Mouse (Mus musculus) adrenal gland, postnatal 25 days (tissue): ENCODE results near the gene Lpar3. TPM values are rescaled to one million over a fixed set of nuclear protein-coding genes. Genes with fewer than 3 reads are reported as not detected.

ENCODE experiments used
- DNase-seq: peaks from one replicate; pipeline ENCODE4 v3.0.0; 2021; ENCODE audit warnings: mixed read lengths
- total RNA-seq: library from RNA; stranded (reverse); gene quantifications from 2 replicates; pipeline ENCODE4 v1.2.3, GENCODE M21; 2021

The Lpar3 gene
- total RNA-seq, 1 experiment from 2014 or later: 0.39 TPM

DNA sequence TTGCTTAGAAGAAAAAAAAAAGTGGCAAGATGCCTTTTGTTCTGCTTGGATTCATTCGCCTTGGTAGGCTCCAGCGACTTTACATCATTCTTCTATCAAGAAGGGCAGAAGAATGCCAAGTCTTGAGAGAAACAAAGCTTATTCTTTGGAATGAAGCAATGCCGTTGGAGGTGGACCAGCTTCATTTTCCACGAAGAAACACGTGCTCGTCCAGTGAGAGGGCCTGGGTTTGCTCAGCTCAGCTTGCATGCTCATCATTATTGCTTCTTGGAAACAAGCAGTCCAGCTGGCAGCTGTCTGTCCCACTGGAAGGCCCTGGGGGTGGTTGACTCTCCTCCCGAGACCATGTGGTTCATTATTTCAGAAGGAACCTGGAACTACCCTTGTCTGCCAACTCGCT is 94.7 kb downstream of the Lpar3 start:
- DNase-seq: no peak

DNA sequence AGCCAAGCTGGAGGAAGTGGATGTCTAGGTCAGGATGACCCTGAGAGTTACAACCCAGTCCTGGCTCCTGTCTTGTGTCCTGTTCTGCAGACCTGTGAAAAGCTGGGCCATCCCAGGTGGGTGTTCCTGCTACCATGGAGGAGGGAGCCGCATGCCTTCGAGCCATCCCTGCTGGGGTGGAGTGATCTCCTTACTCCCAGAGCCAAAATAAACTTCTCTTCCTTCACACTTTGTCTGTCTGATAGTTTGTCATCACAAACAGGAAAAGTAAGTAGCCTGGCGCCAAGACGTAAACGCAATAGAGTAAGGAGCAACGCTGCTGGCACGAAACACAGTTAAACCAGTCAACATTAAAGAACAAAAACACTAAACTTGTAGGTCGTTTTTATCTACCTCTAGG is 95.5 kb downstream of the Lpar3 start:
- DNase-seq: no peak

DNA sequence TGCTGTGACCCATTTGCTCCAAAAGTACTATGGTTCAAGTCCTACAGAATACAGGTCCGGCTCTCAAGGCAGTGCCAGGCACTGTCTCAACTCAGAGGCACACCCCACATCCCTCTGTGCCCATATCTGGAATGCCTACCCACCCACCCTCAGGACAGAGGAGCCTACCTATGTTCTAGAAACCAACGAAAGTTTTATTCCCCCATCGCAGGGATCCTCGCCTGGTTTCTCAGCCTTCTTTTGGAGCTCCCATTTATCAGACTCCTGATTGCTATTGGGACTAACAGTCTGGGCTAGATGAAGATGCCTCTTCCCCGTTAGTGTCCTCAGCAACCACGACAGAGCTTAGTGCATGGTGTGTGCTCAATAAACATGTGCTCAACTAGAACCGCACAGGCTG is 96.6 kb downstream of the Lpar3 start:
- no peak for DNase-seq

DNA sequence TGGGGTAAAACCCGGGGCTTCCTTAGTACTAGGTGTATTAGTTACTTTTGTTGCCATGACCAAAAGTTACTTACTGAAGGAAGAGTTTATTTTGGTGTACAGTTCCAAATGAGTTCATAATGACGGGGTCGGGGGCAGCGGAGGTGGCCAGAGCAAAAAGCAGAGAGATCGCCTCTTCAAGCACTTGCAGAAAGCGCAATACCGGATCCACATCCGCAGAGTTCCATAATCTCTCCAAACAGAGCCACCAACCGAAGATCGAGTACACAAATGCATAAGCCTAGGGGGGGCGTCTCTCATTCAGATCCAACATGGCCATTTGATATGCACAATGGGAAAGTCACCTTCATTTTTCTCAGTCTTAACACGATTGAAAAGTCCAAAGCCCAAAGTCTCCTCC is 97.1 kb downstream of the Lpar3 start:
- DNase-seq: no peak

DNA sequence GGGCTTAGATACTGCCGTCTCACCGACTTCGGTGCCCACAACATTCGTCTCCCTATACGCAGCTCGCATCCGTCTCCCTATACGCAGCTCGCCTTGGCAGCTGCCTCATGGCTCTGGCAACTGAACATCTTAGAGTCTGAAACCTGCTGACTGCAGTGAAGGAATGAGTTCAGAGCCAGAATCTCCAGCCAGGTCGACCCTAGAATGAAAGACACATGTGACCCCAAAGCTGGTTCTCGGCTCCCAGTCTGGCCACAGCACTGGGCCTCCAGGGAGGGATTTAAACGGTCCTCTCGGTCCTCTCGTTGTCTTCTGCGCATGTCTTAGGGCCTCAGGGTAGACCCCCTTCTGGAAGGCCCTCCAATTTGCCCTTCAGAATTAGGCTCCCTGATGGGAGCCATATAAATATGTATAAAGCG is 97.8 kb downstream of the Lpar3 start:
- no peak for DNase-seq

DNA sequence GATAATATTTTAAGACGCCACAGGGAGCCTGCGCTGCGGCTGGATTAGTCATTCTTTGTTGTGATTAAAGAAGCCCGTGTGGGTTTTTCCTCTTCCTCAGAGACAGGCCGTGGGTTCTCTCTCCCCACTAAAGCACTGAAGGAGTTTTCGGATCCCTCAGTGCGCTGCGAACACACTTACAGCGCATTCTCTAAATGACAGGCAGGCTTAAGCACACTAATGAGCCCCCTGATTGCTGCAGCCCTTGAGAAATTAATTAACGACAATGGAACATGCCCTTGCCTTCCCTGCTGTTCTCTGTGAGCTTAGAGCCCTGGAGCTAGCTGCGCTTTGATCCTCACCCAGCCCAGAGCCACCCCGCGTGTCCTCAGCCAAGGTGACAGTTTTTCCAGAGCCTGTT is 98.2 kb downstream of the Lpar3 start:
- no peak for DNase-seq

DNA sequence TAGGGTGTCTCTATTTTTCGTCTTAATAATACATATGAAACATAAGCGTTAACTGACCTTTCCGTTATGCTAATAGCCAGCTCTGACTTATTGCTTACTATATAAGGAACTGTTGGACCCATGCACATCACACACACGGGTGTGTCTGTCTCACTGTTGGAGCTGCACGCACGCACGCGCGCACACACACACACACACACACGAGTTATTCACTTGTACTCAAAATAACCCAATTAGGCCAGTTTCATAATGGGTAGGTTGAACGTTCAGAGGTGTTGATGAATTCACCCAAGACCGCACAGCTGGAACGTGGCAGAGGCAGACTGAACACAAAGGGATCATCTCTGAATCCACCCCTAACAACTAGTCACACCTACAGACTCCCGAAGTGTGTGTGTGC is 98.7 kb downstream of the Lpar3 start:
- DNase-seq: no peak

DNA sequence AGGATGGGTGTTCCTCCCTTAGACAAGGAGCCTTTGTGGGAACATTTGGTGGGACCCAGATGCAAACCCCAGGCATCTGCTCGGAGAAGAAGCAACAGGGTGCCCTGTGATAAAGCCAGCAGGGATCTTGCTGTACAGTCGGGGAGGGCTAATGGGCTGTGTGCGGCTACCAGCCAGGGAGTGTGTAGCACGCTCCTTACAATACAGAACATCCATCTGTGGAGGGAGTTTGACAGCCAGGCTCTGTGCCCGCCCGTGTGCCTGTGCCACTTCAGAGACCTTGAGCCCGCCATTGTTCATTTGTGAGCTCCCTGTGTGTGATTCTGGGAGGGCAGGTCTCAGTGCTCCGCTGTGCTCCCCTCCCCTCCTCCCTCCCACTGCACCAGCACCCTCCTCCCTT is 104.2 kb downstream of the Lpar3 start:
- no peak for DNase-seq

DNA sequence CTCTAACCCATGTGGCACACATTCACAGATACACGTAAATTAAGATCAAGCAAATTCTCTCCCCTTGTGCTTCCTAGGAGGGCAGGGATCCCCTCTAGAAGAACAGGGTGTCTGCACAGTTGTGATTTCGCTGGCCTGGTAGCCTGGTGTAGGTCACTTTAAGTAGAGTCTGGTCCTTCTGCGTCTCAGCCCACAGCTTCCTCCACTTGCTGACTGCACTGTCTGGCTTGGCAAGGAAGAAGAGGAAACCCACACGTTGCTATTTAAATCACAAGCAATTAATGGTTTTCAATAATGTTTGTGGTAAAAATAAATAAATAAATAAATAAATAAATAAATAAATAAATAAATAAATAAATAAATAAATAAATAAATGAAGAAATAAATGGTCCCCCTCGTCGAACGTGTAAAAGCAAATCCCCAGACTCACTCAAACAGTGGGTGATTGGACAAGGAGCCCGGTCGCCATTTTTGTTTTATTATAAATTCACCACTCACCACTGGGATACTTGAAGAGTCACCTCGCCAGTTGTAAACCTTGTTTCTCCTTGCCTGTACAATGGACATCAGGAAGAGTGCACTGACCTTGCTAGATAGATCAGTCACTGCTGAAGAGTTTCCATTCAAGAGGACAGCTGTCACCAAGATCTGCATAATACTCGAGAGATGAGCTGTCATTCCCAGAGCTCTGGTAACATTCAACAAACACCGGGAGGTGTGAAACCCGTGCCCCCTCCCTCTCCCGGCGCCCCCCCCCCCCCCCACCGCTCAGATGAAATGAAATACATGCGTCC is 106.2 kb downstream of the Lpar3 start:
- no peak for DNase-seq

DNA sequence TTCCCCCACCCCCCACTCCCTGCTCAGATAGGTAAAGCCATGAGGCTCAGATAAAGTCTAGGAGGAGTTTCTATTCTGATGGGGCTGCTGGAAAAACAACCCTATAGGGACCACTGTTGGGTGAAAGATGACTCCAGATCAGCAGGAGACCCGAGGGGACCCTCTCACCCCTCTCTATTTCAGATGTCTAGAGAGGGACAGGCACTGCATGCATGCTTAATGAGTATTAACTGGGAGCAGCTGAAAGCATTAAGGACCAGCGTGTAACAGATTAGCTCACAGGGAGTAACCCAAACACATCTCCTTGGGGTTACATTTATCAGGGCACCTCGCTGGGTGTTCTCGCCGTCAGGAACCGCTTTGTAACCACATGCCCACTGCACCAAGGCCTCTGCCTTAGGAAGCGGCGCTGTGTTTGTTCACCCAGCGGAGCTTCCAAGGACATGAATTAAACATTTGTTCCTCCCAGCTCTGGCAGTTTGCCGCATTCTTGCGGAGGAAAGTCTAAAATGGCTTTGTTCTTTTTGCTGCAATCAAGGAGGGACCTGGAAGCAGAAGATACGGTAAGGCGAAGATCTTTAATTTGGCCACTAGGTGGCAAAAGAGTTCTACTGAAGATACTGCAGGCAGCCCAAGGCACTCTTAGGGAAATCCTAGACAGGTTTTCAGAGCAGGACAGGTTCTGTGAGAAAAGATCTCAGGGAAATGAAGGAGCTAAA is 106.9 kb downstream of the Lpar3 start:
- peak; percentile 60 for DNase-seq

DNA sequence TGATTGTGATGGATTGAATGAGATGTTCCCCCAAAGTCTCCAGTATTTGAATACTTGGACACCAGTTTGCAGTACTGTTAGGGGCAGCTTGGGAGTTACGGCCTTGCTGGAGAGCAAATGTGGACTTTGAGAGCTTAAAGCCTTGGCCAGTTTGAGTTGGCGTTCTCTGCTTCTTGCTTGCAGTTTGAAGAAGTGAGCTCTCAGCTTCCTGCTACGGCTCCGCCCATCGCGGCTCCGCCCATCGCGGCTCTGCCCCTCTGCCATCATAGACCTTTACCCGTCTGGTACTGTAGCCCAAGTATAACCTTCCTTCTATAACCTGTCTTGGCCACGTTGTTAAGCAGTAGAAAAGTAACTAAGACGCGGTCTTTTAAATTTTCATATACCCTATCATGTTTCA is 108.0 kb downstream of the Lpar3 start:
- peak; percentile 36 for DNase-seq

DNA sequence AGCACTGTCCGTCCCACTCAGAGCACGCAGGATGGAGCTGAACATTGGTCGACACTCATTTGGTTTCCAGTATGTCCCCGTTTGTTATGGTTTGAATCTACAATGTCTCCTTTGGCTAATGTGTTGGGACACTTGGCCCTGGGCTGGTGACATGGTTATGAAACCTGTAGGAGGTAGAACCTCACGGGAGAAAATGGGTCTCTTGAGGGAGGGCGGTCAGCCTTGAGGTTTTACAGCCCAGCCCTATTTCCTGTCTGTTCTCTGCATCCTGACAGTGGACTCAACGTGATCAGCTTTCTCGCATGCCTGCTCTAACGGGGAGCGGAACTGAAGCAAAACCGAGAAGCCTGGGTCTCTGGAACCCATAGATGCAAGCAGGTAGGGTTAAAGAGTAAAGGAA is 111.1 kb downstream of the Lpar3 start:
- no peak for DNase-seq

DNA sequence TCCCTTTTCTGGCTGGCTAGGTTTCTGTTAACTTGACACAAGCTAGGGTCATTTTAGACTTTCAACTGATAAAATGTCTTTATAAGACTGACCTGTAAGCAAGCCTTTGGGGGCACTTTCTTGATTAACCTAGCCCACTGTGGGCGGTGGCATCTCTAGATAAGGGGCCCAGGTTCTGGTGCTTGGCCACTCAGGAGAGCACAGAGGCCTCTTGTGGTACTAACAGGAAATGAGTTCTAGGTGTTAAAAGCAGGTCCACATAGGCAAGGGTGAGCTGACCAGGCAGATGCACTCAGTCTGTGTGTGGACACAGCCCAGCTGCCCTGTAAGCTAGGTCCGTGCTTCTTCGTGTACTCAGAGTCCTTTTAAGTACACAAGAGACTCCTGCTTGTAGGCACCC is 112.5 kb downstream of the Lpar3 start:
- DNase-seq: no peak

DNA sequence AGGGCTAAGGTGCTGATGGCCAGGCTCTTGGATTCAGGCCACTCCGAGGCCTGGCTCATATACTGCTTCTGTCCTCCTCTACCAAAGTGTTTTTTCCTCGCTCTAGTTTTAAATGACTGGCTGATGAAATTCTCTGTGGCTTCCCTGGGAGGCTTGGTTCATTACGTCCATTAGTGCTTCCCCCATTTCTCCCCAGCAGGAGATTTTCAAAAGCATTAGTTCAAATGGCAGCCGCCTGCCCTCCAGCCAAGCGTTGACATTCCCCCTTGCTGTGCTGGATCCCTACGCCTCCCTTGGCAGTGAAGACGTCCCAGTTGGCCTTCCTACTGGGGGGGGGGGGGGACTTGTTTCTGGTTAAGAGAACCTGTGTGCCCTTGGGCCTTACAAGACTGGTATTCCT is 113.3 kb downstream of the Lpar3 start:
- no peak for DNase-seq

Other genes with a start within 250 kb of the Lpar3 start
- gene Syde2, start 233.1 kb upstream of the Lpar3 start, total RNA-seq: 7.9 and 9.2 TPM in 2 replicates
- gene Wdr63, start 112.8 kb upstream of the Lpar3 start, total RNA-seq: not detected in 2 replicates
- not detected in 2 replicates for gene Mcoln3, start 103.5 kb upstream of the Lpar3 start, total RNA-seq
- gene Mcoln2, start 71.1 kb upstream of the Lpar3 start, total RNA-seq: not detected in 2 replicates
- 7.5 and 11.6 TPM in 2 replicates for gene Ssx2ip, start 183.7 kb downstream of the Lpar3 start, total RNA-seq
- 11.9 and 16.2 TPM in 2 replicates for gene Ctbs, start 228.8 kb downstream of the Lpar3 start, total RNA-seq